Mouse (Mus musculus): ENCODE measurements around the gene Elfn2. TPM values are rescaled to one million over a fixed set of nuclear protein-coding genes. Genes with fewer than 3 reads are reported as not detected.

Elfn2 gene
- polyA plus RNA-seq, 1 experiment: 0.01 TPM

- Histone ChIP-seq H3K4me1 (ENCODE audit: control insufficient read depth) (no peaks in the 10 kb centered on the region), H3K9me3 (ENCODE audit: control insufficient read depth, low read length) (no peaks in the 10 kb centered on the region), H3K36me3 (ENCODE audit: control insufficient read depth) (no peaks in the 10 kb centered on the region), H3K27me3 (ENCODE audit: control insufficient read depth) (no peaks in the 10 kb centered on the region), H3K4me3 (replicated peaks) (no peak overlapping the region)
- TF ChIP-seq GATA1 (IDR thresholded peaks at IDR 0.05; ENCODE audit: low read length): no peak
- TF ChIP-seq TAL1 (IDR thresholded peaks at IDR 0.05; ENCODE audit: low read length): no peak
Measured at GRCm38 (mm10) chr15:78644606-78645005, 74.0 kb downstream of the Elfn2 start.

- TF ChIP-seq TAL1 (IDR thresholded peaks at IDR 0.05; ENCODE audit: low read length): no peak
- no peak for TF ChIP-seq GATA1 (IDR thresholded peaks at IDR 0.05; ENCODE audit: low read length)
Measured at GRCm38 (mm10) chr15:78643633-78644032, 74.9 kb downstream of the Elfn2 start.

GRCm38 (mm10) chr15:78635231-78635630 is 83.3 kb downstream of the Elfn2 start:
- Histone ChIP-seq H3K9me3 (ENCODE audit: control insufficient read depth, low read length) (no peaks in the 10 kb centered on the region), H3K36me3 (ENCODE audit: control insufficient read depth) (no peaks in the 10 kb centered on the region), H3K4me3 (replicated peaks) (no peak overlapping the region), H3K4me1 (ENCODE audit: control insufficient read depth) (no peaks in the 10 kb centered on the region), H3K27me3 (ENCODE audit: control insufficient read depth) (no peaks in the 10 kb centered on the region)
- TF ChIP-seq TAL1 (IDR thresholded peaks at IDR 0.05; ENCODE audit: low read length): no peak
- no peak for TF ChIP-seq GATA1 (IDR thresholded peaks at IDR 0.05; ENCODE audit: low read length)

More at GRCm38 (mm10) chr15:78643633-78644032, 74.9 kb downstream of the Elfn2 start:
- Histone ChIP-seq H3K36me3 (ENCODE audit: control insufficient read depth) (no peaks in the 10 kb centered on the region), H3K4me3 (replicated peaks) (no peak overlapping the region), H3K4me1 (ENCODE audit: control insufficient read depth) (no peaks in the 10 kb centered on the region), H3K27me3 (ENCODE audit: control insufficient read depth) (no peaks in the 10 kb centered on the region), H3K9me3 (ENCODE audit: control insufficient read depth, low read length) (no peaks in the 10 kb centered on the region)

GRCm38 (mm10) chr15:78634095-78634737 is 84.4 kb downstream of the Elfn2 start:
- Histone ChIP-seq H3K36me3 (ENCODE audit: control insufficient read depth) (no peaks in the 10 kb centered on the region), H3K27me3 (ENCODE audit: control insufficient read depth) (no peaks in the 10 kb centered on the region), H3K9me3 (ENCODE audit: control insufficient read depth, low read length) (no peaks in the 10 kb centered on the region), H3K4me3 (replicated peaks) (no peak overlapping the region), H3K4me1 (ENCODE audit: control insufficient read depth) (no peaks in the 10 kb centered on the region)
- TF ChIP-seq TAL1 (IDR thresholded peaks at IDR 0.05; ENCODE audit: low read length) (no peak), GATA1 (IDR thresholded peaks at IDR 0.05; ENCODE audit: low read length) (no peak)

- Histone ChIP-seq H3K4me3 (replicated peaks) (no peak overlapping the region), H3K36me3 (ENCODE audit: control insufficient read depth) (no peaks in the 10 kb centered on the region), H3K9me3 (ENCODE audit: control insufficient read depth, low read length) (no peaks in the 10 kb centered on the region), H3K27me3 (ENCODE audit: control insufficient read depth) (no peaks in the 10 kb centered on the region), H3K4me1 (ENCODE audit: control insufficient read depth) (no peaks in the 10 kb centered on the region)
- TF ChIP-seq GATA1 (IDR thresholded peaks at IDR 0.05; ENCODE audit: low read length): no peak
- TF ChIP-seq TAL1 (IDR thresholded peaks at IDR 0.05; ENCODE audit: low read length): no peak
Measured at GRCm38 (mm10) chr15:78633413-78633812, 85.2 kb downstream of the Elfn2 start.

- no peak overlapping the region for H3K4me3 ChIP-seq (replicated peaks)
- H3K27me3 ChIP-seq (ENCODE audit: control insufficient read depth): no peaks in the 10 kb centered on the region
- no peaks in the 10 kb centered on the region for H3K9me3 ChIP-seq (ENCODE audit: control insufficient read depth, low read length)
- TF ChIP-seq TAL1 (IDR thresholded peaks at IDR 0.05; ENCODE audit: low read length) (no peak), GATA1 (IDR thresholded peaks at IDR 0.05; ENCODE audit: low read length) (no peak)
- no peaks in the 10 kb centered on the region for H3K4me1 ChIP-seq (ENCODE audit: control insufficient read depth)
- no peaks in the 10 kb centered on the region for H3K36me3 ChIP-seq (ENCODE audit: control insufficient read depth)
Measured at GRCm38 (mm10) chr15:78632387-78632786, 86.2 kb downstream of the Elfn2 start.

- H3K4me3 ChIP-seq (replicated peaks): no peak overlapping the region
- no peaks in the 10 kb centered on the region for H3K27me3 ChIP-seq (ENCODE audit: control insufficient read depth)
- TF ChIP-seq TAL1 (IDR thresholded peaks at IDR 0.05; ENCODE audit: low read length): no peak
- no peaks in the 10 kb centered on the region for H3K4me1 ChIP-seq (ENCODE audit: control insufficient read depth)
- no peaks in the 10 kb centered on the region for H3K9me3 ChIP-seq (ENCODE audit: control insufficient read depth, low read length)
- H3K36me3 ChIP-seq (ENCODE audit: control insufficient read depth): no peaks in the 10 kb centered on the region
Measured at GRCm38 (mm10) chr15:78626285-78626684, 92.3 kb downstream of the Elfn2 start.

- no peak for TF ChIP-seq TAL1 (IDR thresholded peaks at IDR 0.05; ENCODE audit: low read length)
- no peak for TF ChIP-seq GATA1 (IDR thresholded peaks at IDR 0.05; ENCODE audit: low read length)
- Histone ChIP-seq H3K36me3 (ENCODE audit: control insufficient read depth) (no peaks in the 10 kb centered on the region), H3K27me3 (ENCODE audit: control insufficient read depth) (no peaks in the 10 kb centered on the region), H3K4me1 (ENCODE audit: control insufficient read depth) (no peaks in the 10 kb centered on the region), H3K4me3 (replicated peaks) (no peak overlapping the region), H3K9me3 (ENCODE audit: control insufficient read depth, low read length) (no peaks in the 10 kb centered on the region)
Measured at GRCm38 (mm10) chr15:78624961-78625360, 93.6 kb downstream of the Elfn2 start.

- no peaks in the 10 kb centered on the region for H3K36me3 ChIP-seq (ENCODE audit: control insufficient read depth)
- H3K4me3 ChIP-seq (replicated peaks): no peak overlapping the region
- TF ChIP-seq TAL1 (IDR thresholded peaks at IDR 0.05; ENCODE audit: low read length) (no peak), GATA1 (IDR thresholded peaks at IDR 0.05; ENCODE audit: low read length) (no peak)
- H3K9me3 ChIP-seq (ENCODE audit: control insufficient read depth, low read length): no peaks in the 10 kb centered on the region
- no peaks in the 10 kb centered on the region for H3K4me1 ChIP-seq (ENCODE audit: control insufficient read depth)
- H3K27me3 ChIP-seq (ENCODE audit: control insufficient read depth): no peaks in the 10 kb centered on the region
Measured at GRCm38 (mm10) chr15:78624431-78624950, 94.1 kb downstream of the Elfn2 start.

GRCm38 (mm10) chr15:78623426-78623825 is 95.1 kb downstream of the Elfn2 start:
- TF ChIP-seq GATA1 (IDR thresholded peaks at IDR 0.05; ENCODE audit: low read length): no peak
- no peak for TF ChIP-seq TAL1 (IDR thresholded peaks at IDR 0.05; ENCODE audit: low read length)

More at GRCm38 (mm10) chr15:78623426-78623825, 95.1 kb downstream of the Elfn2 start:
- H3K9me3 ChIP-seq (ENCODE audit: control insufficient read depth, low read length): no peaks in the 10 kb centered on the region
- H3K4me3 ChIP-seq (replicated peaks): no peak overlapping the region
- H3K27me3 ChIP-seq (ENCODE audit: control insufficient read depth): no peaks in the 10 kb centered on the region
- H3K4me1 ChIP-seq (ENCODE audit: control insufficient read depth): no peaks in the 10 kb centered on the region
- H3K36me3 ChIP-seq (ENCODE audit: control insufficient read depth): no peaks in the 10 kb centered on the region

Other genes starting within 250 kb of the Elfn2 start
- gene Il2rb, start 223.5 kb downstream of the Elfn2 start, polyA plus RNA-seq (2012): 0.01 TPM in 1 of 2 replicates, not detected in the other
- gene C1qtnf6, start 187.4 kb downstream of the Elfn2 start, polyA plus RNA-seq (2012): 0.02 TPM in 1 of 2 replicates, not detected in the other
- not detected in 2 replicates for gene Sstr3, start 174.1 kb downstream of the Elfn2 start, polyA plus RNA-seq (2012)
- gene Rac2, start 146.0 kb downstream of the Elfn2 start, polyA plus RNA-seq (2012): 12.7 and 13.9 TPM in 2 replicates
- gene Cyth4, start 121.7 kb downstream of the Elfn2 start, polyA plus RNA-seq (2012): 0.08 and 0.17 TPM in 2 replicates
- gene Mfng, start 54.7 kb upstream of the Elfn2 start, polyA plus RNA-seq (2012): 0.10 and 0.13 TPM in 2 replicates
- gene Card10, start 84.3 kb upstream of the Elfn2 start, polyA plus RNA-seq (2012): 0.01 and 0.02 TPM in 2 replicates
- 0.04 and 0.05 TPM in 2 replicates for gene Cdc42ep1, start 123.9 kb upstream of the Elfn2 start, polyA plus RNA-seq (2012)
- gene Lgals2, start 136.8 kb upstream of the Elfn2 start, polyA plus RNA-seq (2012): not detected in 2 replicates
- 13.3 and 13.7 TPM in 2 replicates for gene Gga1, start 158.4 kb upstream of the Elfn2 start, polyA plus RNA-seq (2012)
- gene Gm49510, start 180.9 kb upstream of the Elfn2 start, polyA plus RNA-seq (2012): 0.04 TPM in 1 of 2 replicates, not detected in the other
- 13.6 and 16.2 TPM in 2 replicates for gene Sh3bp1, start 181.0 kb upstream of the Elfn2 start, polyA plus RNA-seq (2012)
- gene Pdxp, start 195.1 kb upstream of the Elfn2 start, polyA plus RNA-seq (2012): 2.1 and 3.0 TPM in 2 replicates
- 121 and 168 TPM in 2 replicates for gene Lgals1, start 208.0 kb upstream of the Elfn2 start, polyA plus RNA-seq (2012)
- 3.9 and 5.4 TPM in 2 replicates for gene Nol12, start 216.2 kb upstream of the Elfn2 start, polyA plus RNA-seq (2012)
- gene Triobp, start 229.0 kb upstream of the Elfn2 start, polyA plus RNA-seq (2012): 19.1 and 20.3 TPM in 2 replicates

All from erythroblast, embryonic 14.5 days (primary cell).